Mouse (Mus musculus) layer of hippocampus, adult 11-12 months (tissue): ENCODE measurements around the gene Rbm3.
"Not testable (repeated sequence)": the region's sequence is repeated elsewhere in the genome, so short reads cannot be mapped to it uniquely, and the experiment has no call there.

Source experiments
- DNase-seq: peaks from one replicate; pipeline ENCODE4 v3.0.0; 2022; ENCODE audit warnings: low spot score

Gene Rbm3

DNA sequence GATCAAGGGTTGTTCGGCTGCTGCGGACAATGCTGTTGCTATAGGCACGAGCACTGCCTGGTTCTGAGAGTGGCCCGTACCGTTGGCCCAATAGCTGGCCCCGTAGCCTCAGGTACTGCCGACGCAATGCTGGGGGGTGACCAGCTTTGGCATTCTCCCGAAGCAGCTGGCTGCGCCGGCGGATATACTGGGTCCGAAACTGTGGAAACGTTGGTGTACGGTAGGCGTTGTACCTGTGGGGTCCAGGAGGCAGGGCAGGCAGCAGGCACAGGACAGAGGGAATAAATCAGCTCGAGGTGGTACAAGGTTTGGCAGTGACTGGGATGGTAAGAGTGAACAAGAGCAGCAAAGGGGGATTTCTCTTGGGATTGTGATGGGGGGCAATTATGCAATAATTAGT is 14.3 kb downstream of the Rbm3 start:
- DNase-seq: no peak

GRCm38 (mm10) chrX:8125235-8125634 is 20.4 kb downstream of the Rbm3 start:
- no peak for DNase-seq

DNA sequence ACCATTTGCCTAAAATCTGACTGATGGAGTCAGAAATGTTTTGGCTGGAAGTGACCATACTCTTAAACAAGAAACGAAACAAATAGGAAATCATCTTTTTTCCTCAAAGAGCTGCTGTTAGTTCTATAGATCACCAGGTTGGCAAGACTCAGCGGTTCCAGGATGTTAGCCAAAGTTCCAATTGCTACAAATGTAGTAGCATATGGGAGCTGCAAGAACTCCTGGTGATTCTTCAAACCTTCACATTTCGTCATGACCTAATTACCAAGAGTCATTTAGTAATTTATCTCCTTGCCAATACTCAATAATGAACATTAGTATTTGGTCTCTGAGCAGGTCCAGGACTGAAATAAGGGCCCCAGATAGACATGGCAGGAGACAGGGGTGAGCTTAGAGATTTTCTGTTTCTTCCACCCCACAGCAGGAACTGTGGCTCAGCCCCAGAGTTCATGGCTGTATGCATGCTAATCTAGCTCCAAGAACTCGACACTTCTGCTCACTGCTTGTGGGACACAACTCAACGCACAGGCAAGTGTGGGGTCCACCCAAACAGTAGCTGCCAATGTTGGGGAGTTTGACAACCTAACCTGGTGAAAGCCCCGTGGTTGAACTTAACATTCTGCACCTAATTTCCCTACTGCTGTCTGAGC is 21.7 kb downstream of the Rbm3 start:
- DNase-seq: no peak

- no peak for DNase-seq
Observed at GRCm38 (mm10) chrX:8117264-8117663, 28.4 kb downstream of the Rbm3 start.

DNA sequence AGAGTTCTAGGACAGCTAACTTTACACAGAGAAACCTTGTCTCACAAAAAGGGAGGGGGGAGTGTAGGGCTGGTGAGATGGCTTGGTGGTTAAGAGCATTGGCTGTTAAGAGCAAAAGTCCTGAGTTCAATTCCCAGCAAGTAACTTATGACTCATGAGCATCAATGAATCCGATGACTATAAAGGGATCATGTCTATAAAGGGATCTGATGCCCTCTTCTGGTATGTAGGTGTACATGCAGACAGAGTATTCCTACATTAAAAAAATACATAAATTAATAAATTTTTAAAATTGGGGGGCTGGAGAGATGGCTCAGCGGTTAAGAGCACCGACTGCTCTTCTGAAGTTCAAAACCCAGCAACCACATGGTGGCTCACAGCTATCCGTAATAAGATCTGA is 30.4 kb downstream of the Rbm3 start:
- no peak for DNase-seq

DNA sequence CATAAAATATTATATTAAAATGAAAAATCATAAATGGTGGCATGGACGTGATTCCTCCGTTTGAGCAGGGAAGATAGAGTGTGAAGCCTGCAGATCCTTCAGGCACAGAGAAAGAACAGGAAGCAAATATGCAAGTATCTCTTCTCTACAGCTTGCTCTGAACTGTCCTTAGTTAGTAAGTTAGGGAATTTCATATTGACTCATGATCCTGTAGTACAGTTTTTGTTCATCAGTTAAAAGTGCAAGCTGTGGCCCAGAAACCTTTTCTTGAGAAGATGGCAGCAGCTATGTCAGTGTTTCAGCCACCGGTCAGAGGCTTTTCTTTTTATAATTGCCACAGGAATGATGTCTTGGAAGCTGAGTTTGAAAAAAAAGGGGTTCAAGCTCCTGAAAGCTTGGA is 40.7 kb downstream of the Rbm3 start:
- DNase-seq: no peak

GRCm38 (mm10) chrX:8102213-8102668 is 43.4 kb downstream of the Rbm3 start:
- no peak for DNase-seq

DNA sequence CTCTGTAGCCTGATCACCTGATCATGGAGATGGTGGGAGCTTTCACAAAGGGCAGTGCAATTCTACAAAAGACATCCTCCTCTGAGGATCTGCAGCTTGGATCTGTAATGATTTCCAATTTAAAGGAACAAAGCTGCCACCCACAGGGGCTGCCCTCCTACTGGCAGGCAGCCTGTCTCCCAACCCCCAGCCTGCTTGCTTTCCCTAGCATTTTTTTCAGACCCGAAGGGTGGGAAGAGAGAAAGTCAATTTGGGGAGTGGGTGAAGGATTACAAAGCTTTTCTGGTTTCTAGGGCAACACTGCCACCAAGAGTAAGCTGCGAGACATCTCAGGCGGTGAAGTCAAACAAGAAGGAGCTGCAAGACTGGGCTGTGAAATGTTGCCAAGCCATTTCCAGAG is 44.7 kb downstream of the Rbm3 start:
- DNase-seq: peak; percentile 43

- DNase-seq: no peak
Observed at GRCm38 (mm10) chrX:8099435-8099834, 46.2 kb downstream of the Rbm3 start.

GRCm38 (mm10) chrX:8096787-8097242 is 48.9 kb downstream of the Rbm3 start:
- peak; percentile 97 for DNase-seq

DNA sequence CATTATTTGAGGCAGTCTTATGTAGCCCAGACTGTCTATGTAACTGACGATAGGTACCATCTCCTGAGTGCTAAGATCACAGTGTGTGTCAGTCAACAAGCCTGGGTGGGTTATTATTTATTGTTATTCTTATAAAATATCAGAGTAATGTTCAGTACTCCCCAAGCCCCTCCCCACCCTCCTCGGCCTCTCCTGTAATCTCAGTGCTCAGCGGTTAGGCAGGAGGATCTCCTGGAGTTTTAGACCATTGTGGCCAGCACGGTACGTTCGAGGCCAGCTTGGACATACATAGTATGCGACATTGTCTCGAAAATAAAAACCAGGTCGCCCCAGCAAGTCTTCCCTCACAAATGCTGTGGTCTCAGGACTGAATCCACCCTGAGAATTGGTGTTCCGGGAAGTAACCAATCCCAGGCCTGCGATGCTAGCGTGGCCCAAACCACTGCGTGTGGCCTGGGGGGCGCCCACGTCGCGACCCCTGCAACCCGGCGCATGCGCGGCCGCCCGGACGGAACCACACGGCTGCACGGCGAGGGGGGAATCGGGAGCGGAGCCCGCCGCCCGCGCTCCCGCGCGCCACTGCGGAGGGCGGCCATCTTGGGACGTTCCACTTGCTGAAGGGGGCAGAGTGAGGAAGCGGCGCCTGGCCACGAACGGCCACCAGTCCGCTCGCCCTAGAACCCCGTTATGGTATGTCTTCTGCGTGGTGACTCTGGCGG is 49.5 kb downstream of the Rbm3 start:
- peak; percentile 83 for DNase-seq

DNA sequence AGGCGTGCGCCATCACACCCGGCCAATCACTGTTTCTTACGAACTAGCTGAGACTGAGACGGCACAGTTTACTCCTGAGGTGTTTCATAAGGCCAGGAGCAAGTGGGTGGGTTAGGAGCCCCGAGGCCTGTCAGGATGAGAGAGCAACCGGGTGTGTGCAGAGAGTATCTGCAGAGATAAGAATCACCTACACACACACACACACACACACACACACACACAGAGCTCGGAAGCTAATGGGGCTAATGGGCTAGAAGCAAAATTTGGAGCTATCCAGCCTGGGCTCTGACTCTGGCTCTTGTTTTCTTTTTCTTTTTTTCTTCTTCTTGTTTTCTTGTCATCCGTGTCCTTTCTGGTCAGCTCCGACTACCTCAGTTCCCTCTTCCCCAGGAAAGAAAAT is 50.1 kb downstream of the Rbm3 start:
- peak; percentile 5 for DNase-seq

GRCm38 (mm10) chrX:8090954-8091347 is 54.7 kb downstream of the Rbm3 start:
- DNase-seq: not testable (repeated sequence)

DNA sequence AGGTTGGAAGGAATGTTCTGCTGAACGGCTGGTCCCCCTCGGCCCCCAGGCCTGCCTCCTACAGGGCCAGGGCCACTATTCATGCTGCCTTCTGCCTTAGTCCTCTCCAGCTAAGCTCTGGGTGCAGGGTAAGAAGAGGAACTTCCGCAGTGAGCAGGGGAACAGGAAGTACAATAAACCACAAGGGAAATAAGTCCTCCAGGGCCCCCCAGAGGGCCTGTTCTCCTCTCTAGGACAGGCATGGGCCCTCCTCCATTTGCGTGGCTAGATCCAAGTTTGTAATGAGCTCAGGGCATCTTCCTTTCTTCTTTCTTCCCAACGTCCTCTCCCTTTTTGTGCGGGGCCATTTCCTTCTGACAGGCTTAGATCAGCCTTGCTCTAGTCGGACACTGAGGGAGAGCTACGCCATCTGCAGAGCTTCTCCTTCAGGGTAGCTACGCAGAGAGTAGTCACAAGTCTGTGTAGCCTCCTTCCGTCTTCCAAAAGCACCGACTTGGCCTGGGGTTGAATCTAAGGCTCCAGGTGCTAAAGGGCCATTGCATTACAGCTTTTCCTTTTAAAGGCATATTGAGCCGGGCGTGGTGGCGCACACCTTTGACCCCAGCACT is 55.2 kb downstream of the Rbm3 start, which contains the start of gene Was:
Was (minus strand) TSS at position 153 of the 608 bp plus-strand sequence.
- no peak for DNase-seq

GRCm38 (mm10) chrX:8089746-8090145 is 55.9 kb downstream of the Rbm3 start:
- DNase-seq: no peak
